Mouse (Mus musculus) gastrocnemius, adult 2 months (tissue): ENCODE data around the gene Kdm6b. TPM values are rescaled to one million over a fixed set of nuclear protein-coding genes. Genes with fewer than 3 reads are reported as not detected.

Experiments used
- DNase-seq: peaks from one replicate; pipeline ENCODE4 v3.0.0; 2022
- H3K27ac ChIP-seq: fragments of 200-600 bp; 2 replicates; pipeline ENCODE4 v1.8.1; 2022; ENCODE audit warnings: mild to moderate bottlenecking
- H3K4me3 ChIP-seq: fragments of 200-600 bp; 2 replicates; pipeline ENCODE4 v1.8.1; 2022; ENCODE audit warnings: mild to moderate bottlenecking, moderate library complexity
- CTCF ChIP-seq: fragments of 200-600 bp; IDR thresholded peaks from 2 replicates; pipeline ENCODE4 v1.8.1; 2022; ENCODE audit warnings: antibody characterized with exemption, mild to moderate bottlenecking, moderate library complexity
- intact Hi-C: fragments of 180-260 bp; cut with DNase I; formaldehyde crosslinking; loops from one replicate; pipeline ENCODE4 v1.15.1; 2025
- total RNA-seq, 2 experiments: library from RNA; stranded (reverse); gene quantifications; 2 replicates each; pipeline ENCODE4 v1.2.3; 2021

Gene Kdm6b
- total RNA-seq, 2 experiments from 2014 or later = 23.9 to 24.5 TPM

DNA sequence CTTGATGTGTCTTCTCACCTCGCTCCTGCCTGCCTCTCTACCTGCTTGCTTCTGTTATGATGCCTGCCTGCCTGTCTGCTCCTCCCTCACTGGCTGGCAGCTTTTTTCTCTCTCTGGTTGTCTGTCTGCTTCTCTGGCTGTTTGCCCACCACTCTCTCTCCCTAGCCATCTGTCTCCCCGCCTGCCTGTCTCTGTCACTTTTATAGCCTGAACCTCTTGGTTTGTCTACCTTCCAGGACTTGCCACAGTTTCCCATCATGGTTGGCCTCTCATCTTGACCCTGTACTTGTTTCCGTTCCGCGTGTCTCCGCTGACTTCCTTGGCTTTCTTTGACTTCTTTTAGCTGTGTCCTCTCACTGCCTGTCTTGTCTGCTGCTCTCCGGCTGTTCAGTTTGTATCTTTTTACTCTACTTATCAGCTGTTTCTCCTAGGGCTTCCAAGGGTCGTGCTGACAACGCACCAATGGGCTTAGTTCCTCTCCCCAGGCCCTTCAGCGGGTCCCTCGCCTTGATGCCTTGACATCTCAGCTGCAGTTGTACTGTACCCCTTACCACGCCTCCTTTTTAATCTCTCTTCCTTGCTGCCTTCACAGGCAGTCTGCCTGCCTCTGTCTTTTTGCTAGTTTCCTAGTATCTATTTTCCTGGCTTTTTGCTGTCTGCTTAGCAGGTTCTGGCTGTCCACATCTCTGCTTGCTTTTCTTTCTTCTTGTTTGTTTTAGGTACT, 41.3 kb downstream of the Kdm6b start:
- intact Hi-C loops = no loop called here

DNA sequence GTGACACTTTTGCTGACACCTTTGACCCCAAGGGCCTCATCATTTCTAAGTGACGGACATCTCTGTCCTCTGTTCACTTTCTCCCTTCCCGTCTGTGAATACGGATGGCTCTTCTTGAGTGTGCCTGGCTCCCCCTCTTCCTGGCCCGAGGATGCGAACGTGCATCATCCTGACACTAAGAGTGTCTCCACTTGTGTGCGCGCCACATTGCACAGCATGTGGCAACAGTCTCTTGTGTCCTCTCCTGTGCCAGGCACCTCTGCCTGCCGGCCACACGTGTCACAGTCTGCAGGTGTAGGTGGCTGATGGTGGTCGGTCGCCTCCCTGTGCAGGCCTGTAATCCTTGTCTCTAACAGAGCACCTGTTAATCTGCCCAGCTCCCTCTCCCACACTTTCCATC, 41.9 kb downstream of the Kdm6b start:
- Histone ChIP-seq H3K4me3 (no peak overlapping the region), H3K27ac (no peak overlapping the region)
- intact Hi-C loops = no loop called here
- no peak for DNase-seq
- TF ChIP-seq CTCF = no peak

More for the DNA sequence above, 41.3 kb downstream of the Kdm6b start:
- DNase-seq = no peak
- H3K4me3 ChIP-seq = no peak overlapping the region
- H3K27ac ChIP-seq = no peak overlapping the region
- TF ChIP-seq CTCF = no peak

DNA sequence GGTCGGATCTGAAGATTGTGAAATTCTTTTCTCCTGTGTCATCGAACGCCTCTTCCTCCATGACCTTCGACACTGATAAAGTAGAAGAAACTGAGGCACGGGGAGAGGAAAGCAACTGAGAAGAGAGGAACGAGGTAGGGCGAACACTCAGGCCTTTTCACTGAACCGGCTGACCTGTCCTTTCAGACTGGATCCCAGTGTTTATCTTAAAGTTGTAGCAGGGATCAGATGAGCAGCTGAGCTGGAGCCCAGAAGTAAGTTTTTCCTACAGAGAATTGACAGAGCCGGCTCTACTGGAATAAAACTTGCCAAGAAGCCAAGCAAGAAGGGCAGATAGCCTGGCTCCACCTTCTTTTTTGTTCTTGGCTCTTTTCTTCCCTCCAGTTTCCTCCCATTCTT, 42.7 kb downstream of the Kdm6b start:
- Histone ChIP-seq H3K4me3 (no peak overlapping the region), H3K27ac (peak overlapping the region; percentile 35; the same call in 1 of the 2 replicates)
- TF ChIP-seq CTCF = no peak
- intact Hi-C loops = no loop called here
- DNase-seq = no peak

DNA sequence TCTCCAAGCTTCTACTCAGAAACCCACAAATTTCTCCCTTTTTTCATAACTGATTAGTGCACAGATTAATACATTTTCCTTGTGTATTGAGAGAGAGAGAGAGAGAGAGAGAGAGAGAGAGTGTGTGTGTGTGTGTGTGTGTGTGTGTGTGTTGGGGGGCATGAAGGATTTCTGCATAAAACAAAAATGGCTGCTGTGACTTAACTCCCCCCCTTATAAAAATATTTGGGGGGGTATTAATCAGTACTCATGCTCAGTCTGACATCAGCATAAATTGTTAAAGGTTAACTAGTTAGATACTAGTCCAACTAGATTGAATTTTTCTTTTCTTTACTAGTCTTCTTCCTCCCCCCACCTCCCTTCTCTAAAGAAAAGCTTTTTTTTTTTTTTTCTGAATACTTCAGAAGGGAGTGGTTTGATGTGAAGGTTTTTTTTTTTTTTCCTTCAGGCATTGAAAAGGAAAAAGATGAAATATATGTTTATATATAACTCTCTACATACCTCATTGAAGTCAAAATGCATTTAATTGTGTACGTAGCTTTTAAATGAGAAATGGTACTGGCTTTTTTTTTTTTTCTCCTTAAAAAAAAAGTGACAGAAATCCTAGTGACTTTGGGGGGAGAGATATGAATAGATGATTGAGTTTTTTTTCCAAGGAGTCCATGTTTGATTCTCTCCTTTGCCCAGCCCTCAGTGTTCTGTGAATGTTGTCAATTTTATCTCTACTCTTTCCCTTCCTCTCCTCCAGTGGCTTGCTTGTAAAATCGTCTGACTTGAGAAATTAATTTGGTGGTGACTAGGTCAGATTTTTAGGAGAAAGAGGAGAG, 43.3 kb downstream of the Kdm6b start:
- Histone ChIP-seq H3K4me3 (peak overlapping the region; percentile 89; the same call in 1 of the 2 replicates), H3K27ac (peak overlapping the region; percentile 35; the same call in 1 of the 2 replicates)
- intact Hi-C loops = no loop called here
- DNase-seq = no peak
- TF ChIP-seq CTCF = no peak

DNA sequence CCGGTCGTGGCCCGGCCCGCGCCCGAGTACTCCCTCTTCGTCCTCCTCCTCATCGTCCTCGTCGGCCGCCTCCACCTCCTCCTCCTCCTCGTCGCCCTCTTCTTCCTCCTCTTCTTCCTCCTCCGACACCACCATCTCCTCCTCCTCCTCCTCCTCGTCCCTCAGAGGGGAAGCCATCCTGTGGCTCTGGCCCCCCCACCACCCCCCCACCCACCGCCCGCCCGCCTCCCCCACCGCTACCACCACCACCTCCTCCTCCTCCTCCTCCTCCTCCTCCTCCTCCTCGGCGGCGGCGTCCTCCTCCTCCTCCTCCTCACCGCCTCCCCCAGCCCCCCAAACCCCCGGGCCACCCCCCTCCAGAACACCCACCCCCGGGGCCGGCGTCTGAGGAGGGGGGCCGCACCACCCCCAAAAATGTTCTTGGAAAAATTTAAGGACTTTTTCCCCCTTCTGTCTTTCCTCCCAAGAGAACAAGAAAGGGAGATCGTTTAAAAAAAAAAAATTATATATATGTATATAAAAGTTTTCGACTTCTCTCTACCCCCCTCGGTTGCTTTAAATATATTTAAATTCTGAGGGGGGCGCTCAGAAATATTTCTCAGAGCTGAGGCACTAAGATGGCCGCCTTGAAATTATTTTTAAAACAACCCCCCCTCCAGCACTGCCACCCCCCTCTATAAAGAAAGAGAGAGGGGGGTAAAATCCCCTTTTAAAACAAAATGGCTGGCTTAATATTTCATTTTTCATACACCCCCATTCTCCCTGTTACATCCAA, 44.1 kb downstream of the Kdm6b start, which contains the start of gene Chd3:
Gene Chd3 (minus strand): TSS at position 192 of the 775 bp plus-strand sequence.
- intact Hi-C loops = no loop called here
- no peak for TF ChIP-seq CTCF
- peak; percentile 36 for DNase-seq

DNA sequence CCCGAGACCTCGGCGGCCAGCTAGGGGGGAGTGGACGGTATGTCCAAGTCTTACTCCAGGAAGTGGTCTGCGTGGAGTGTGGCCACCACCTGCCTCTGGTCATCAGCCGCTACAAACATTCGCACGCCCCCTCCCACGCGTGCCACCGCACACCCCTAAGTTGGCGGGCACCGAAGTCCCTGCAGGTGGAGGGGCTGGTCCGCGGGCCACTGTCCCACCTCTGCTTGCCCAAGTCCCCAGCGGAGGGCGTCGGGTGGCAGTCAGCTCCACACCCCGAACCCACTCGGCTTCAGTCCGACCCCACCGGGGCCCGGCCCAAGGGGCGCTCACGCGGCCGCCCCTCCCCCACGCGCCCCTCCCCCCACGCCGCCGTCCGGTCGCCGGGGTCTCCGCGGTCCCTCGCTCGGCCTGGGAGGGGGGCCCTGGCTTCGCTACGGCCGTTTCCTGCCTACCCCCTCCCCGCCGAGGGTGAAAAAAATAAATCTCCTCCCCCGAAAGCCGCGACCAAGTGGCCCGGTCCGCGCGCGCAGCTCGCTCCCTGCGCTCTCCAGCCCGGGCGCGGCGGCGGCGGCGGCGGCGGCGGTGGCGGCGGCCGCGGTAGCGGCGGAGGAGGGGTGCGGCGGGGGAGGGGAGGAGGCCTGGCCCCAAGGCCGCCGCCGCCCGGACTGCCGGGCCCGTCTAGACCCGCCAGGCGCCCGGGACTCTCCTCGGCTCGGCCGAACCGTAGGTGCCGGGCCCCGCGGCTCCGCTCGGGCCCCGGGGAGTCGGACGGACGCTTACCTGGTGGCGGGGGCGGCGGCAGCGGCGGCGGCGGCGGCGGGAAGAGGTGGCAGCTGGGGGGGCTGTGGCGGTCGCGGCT, 44.9 kb downstream of the Kdm6b start:
- Histone ChIP-seq H3K4me3 (peak overlapping the region; percentile 89), H3K27ac (peak overlapping the region; percentile 94)
- TF ChIP-seq CTCF = no peak
- intact Hi-C loops = no loop called here
- DNase-seq = peak; percentile 67

More for the DNA sequence above, 44.1 kb downstream of the Kdm6b start, which contains the start of gene Chd3:
- Histone ChIP-seq H3K4me3 (peak within 1 kb of the TSS; percentile 89), H3K27ac (peak within 1 kb of the TSS; percentile 94)

DNA sequence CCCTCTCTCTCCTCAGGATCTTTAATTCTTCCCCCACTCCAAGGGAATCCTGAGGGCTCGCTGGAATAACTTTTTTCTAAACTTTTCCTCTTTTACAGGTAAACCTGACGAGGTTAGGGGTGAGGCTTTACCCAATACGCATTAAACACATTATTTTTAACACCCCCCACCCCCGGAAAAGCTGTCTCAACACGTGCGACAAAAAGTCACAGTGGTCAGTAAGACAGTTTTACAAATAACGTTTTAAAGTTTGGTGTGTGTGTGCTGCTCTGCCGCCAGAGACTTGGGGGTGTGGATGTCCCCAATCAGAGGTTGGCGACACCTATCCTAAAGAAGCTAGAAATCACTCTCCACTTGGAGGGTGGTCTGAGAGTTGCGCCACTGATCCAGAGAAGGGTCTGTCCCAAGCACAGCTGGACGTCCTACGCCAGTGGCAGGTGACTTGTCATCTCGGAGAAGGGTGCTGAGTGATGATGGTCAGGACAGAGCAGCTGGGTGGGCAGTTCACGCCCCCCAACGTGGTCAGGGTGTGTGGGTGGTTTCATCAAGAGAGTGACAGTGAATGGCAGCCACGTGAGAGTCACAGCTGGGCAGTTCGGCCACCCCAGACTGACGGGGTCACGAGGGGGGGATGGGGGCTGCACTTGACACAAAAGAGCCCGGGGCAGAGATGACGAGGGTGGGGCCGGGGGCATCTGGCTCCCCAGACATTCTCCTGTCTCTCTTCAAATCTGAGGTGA, 45.7 kb downstream of the Kdm6b start:
- no peak for TF ChIP-seq CTCF
- DNase-seq = no peak
- intact Hi-C loops = no loop called here
- Histone ChIP-seq H3K27ac (peak overlapping the region; percentile 94), H3K4me3 (peak overlapping the region; percentile 89)

DNA sequence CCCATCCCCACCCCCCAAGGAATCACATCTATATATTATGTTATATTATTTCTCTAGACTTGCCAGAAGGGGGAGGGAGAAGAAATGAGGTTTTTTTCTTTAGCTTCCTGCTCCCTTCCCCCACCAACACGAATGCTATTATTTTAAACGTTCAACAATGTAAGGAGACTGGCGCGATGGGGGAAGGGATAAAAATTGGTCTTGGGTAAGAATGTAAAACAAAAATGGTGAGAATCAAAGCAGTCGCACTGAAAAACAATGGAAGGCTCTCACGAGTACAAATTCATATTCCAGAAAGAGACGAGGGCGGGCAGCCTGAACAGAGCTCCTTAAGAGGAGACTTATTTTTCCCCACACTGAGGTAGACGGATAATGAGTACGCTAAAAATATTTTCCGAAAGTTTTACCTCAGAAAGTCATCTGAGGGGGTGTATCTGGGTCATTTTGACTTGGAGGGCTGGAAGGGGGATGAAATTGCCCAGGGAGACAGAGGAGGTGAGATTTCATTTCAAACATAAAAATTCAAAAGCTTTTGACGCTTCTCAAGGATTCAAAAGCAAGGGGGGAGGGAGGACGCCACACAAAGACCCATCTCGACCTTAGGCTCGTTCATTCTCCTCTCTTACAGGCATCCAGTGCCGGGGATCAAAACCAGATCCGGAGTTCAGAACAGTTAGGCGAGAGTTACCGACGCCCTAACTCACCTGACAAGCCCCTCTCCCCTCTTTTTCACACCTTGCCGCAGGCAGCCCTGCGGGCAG, 46.4 kb downstream of the Kdm6b start:
- DNase-seq = no peak
- H3K27ac ChIP-seq = peak overlapping the region; percentile 94
- peak overlapping the region; percentile 89 for H3K4me3 ChIP-seq
- no peak for TF ChIP-seq CTCF
- intact Hi-C loops = no loop called here

DNA sequence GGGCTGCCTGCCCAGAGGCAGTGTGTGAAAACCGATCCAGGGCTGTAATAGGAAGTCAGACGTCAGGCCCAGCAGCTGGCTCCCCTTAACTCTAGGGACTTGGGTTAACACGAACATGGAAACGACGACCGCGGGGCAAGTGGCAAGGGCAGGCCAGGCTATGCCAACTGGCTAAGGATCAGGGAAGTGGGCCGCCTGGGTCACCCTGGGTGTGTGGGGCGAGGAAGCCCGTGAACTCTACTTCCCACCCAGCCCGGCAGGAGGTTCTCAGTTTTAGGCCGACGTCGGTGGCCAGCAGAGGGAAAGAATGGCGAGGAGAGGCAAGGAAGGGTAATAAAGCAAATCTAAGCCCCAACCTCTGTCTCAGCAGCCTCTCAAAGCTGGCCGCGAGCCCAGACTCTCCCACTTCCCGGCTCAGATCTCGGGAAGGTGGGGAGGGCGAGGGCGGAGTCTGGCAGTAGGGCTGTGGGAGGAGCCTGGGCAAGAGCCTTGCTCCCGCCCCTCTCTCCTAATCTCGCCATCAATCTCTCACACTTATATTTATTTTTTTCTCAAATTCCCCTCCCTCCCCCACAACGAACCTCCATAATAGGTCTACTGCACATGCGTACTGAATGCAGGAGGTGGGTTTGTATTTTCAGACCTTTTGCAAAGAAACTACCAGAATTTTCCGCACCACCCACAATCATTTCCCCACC, 47.2 kb downstream of the Kdm6b start:
- peak; percentile 18; the same call in 1 of the 2 replicates for TF ChIP-seq CTCF
- Histone ChIP-seq H3K27ac (peak overlapping the region; percentile 94), H3K4me3 (peak overlapping the region; percentile 89)
- DNase-seq = peak; percentile 95
- intact Hi-C loops = no loop called here

DNA sequence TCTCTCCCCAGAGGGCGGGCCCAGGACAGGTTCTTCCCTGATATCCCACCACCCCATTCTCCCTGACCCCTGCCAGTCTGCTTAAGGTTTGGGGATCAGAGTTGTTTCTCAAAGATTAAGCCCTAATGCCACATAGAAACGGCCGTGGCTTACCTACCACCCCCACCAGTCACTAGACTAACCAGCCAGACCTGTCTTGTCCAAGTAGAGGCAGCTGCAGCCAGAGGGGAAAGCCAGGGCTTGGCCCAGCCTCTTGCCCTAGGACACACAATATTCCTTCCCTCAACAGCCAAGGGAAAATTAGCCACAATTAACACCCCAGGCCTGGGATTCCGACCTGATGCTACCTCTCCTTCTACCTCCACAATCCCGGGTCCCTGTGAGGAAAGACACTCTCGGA, 47.8 kb downstream of the Kdm6b start:
- TF ChIP-seq CTCF = no peak

More for the DNA sequence above, 47.8 kb downstream of the Kdm6b start:
- intact Hi-C loops = loop anchor here (2.0 kb wide), 1 partner anchor 39 kb away; the partner anchor contains the start of gene Kcnab3
- DNase-seq = no peak
- peak overlapping the region; percentile 94 for H3K27ac ChIP-seq
- peak overlapping the region; percentile 89 for H3K4me3 ChIP-seq
